Mouse (Mus musculus): Measurements from ENCODE around the gene Tmem191c.

The Tmem191c gene

DNA sequence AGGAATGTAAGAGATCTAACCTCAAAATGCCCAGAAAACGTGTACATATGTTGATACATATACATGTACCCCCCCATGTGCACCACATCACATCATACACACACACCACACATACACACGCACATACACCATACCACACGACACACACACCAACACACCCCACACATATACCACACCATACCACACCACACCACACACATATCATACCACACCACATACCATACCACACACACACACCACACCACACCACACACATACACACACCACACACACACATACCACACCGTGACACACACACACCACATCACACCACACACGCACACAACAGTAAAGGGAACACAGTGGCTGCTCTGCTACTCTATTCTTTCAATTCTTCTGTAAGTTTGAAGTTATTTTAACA lies 56.0 kb downstream of the Tmem191c start:
- no peak for DNase-seq
